Mouse (Mus musculus) stomach, postnatal 0 days (tissue): Measurements from ENCODE around the gene Gtf2ird1.

Experiments
- CTCF ChIP-seq: IDR thresholded peaks from 2 replicates; pipeline ENCODE4 v1.5.1; 2016; ENCODE audit warnings: antibody characterized with exemption, low read depth, mild to moderate bottlenecking, moderate library complexity
- EP300 ChIP-seq: optimal IDR thresholded peaks from 2 replicates; pipeline ENCODE3; 2016; ENCODE audit warnings: antibody characterized with exemption

- no peak for TF ChIP-seq EP300
- no peak for TF ChIP-seq CTCF
These were observed 6.2 kb upstream of the Gtf2ird1 start for GRCm38 (mm10) chr5:134462731-134463130.
